Mouse (Mus musculus) hindbrain, embryonic 16.5 days (tissue): Measurements from ENCODE around the gene Mrps16. TPM values are rescaled to one million over a fixed set of nuclear protein-coding genes. Genes with fewer than 3 reads are reported as not detected.

ENCODE experiments used
- ATAC-seq: fragments of 200-750 bp; cut with Nextera tagmentation; 2 replicates; pipeline ENCODE4 v1.8.0; 2017; ENCODE audit warnings: moderate TSS enrichment, moderate library complexity
- H3K27ac ChIP-seq: fragments of 300-500 bp; sonication (generic); 2 replicates; pipeline ENCODE4 v1.5.1; 2014; ENCODE audit warnings: low read depth, mild to moderate bottlenecking, control low read depth, low read length, moderate library complexity
- H3K27me3 ChIP-seq: fragments of 300-500 bp; sonication (generic); replicated peaks from 2 replicates; pipeline ENCODE4 v1.6.1; 2014; ENCODE audit warnings: low read length; ENCODE audit not compliant: control insufficient read depth, insufficient read depth
- H3K36me3 ChIP-seq: fragments of 300-500 bp; sonication (generic); 2 replicates; pipeline ENCODE4 v1.6.1; 2014; ENCODE audit warnings: mild to moderate bottlenecking, low read length, moderate library complexity, mixed read lengths; ENCODE audit not compliant: control insufficient read depth, insufficient read depth
- H3K4me1 ChIP-seq: fragments of 300-500 bp; sonication (generic); 2 replicates; pipeline ENCODE4 v1.6.1; 2014; ENCODE audit warnings: low read depth, low read length; ENCODE audit not compliant: control insufficient read depth, insufficient read depth
- H3K4me2 ChIP-seq: fragments of 300-500 bp; sonication (generic); 2 replicates; pipeline ENCODE4 v1.6.1; 2014; ENCODE audit warnings: mild to moderate bottlenecking, low read length, control low read depth, moderate library complexity
- H3K4me3 ChIP-seq: fragments of 300-500 bp; sonication (generic); 2 replicates; pipeline ENCODE4 v1.5.1; 2014; ENCODE audit warnings: mild to moderate bottlenecking, low read length, control low read depth, moderate library complexity
- H3K9ac ChIP-seq: fragments of 300-500 bp; sonication (generic); 2 replicates; pipeline ENCODE4 v1.6.1; 2014; ENCODE audit warnings: low read depth, mild to moderate bottlenecking, control low read depth, low read length, moderate library complexity
- H3K9me3 ChIP-seq: fragments of 300-500 bp; sonication (generic); 2 replicates; pipeline ENCODE4 v1.6.1; 2014; ENCODE audit warnings: mild to moderate bottlenecking, low read length, moderate library complexity; ENCODE audit not compliant: control insufficient read depth
- WGBS: fragments of 180-500 bp; shearing (Covaris S2); extraction: QIAGEN DNeasy Blood & Tissue Kit; methylation state at CpG from one replicate; pipeline ENCODE4 v1.1.7; 2014; 5-methylcytosine and 5-hydroxymethylcytosine counted together
- polyA plus RNA-seq: library from polyadenylated mRNA; unstranded; fragments of >200 nt; fragmentation: Nextera tagmentation; extraction: Ambion mirVana; gene quantifications from 2 replicates; pipeline ENCODE4 v1.2.1, GENCODE M21; 2015

Gene Mrps16
- polyA plus RNA-seq = 64.7 and 68.0 TPM in 2 replicates

DNA sequence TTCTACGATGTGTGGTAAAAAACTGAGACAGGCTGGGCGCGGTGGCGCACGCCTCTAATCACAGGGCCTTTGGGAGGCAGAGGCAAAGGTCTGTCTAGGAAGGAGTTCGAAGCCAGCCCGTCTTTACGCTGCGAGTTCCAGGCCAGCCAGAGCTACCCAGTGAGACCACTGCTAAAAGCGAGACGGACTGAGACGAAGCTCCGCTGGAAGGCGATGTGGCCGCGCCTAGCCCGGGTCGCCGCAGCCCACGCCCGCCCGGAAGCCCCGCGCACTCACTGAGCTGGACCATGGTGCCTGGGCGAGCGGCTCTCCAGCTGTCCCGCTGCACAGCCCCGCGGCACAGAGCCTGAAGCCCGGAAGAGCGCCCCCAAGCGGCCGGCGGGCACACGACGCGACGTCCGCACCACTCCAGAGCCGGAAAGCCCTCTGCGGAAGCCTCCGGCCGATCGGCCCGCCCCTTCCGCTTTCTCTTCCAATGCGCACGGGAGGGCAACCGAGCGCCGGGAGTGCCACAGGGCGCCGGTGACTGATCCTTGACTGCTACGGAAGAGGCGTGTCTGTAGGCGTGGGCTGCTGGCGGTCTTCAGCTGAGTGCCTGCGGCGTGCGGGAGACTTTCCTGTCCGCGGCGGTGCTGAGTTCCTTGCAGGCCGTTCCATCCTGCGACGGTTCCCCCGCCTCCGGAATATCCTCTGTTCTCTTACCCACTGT lies at the start of gene Mrps16:
Gene Mrps16, minus strand, starts transcription at position 430 of the 709 bp plus-strand sequence.
- Histone ChIP-seq H3K4me1 (peaks cover 13% of the 10 kb centered on the region), H3K27ac (peak within 1 kb of the TSS; percentile 78), H3K4me3 (peak within 1 kb of the TSS; percentile 66), H3K9ac (peak within 1 kb of the TSS; percentile 88), H3K9me3 (no peaks in the 10 kb centered on the region), H3K4me2 (peak within 1 kb of the TSS; percentile 66), H3K27me3 (no peaks in the 10 kb centered on the region), H3K36me3 (peaks cover 11% of the 10 kb centered on the region)
- under 1% methylated on average over 57 of the region's 68 CpGs for WGBS
- peak; percentile 97 for ATAC-seq

- no peak for ATAC-seq
- H3K27me3 ChIP-seq = no peaks in the 10 kb centered on the region
- no peak overlapping the region for H3K4me3 ChIP-seq
- H3K4me1 ChIP-seq = no peaks in the 10 kb centered on the region
- 67% methylated on average over 17 of the region's 17 CpGs for WGBS
- no peak overlapping the region for H3K27ac ChIP-seq
- H3K36me3 ChIP-seq = no peaks in the 10 kb centered on the region
- H3K9ac ChIP-seq = no peak overlapping the region
- no peak overlapping the region for H3K4me2 ChIP-seq
- no peaks in the 10 kb centered on the region for H3K9me3 ChIP-seq
These were observed 48.8 kb upstream of the Mrps16 start for GRCm38 (mm10) chr14:20442252-20442651.

GRCm38 (mm10) chr14:20436976-20437375 lies 43.5 kb upstream of the Mrps16 start:
- H3K9ac ChIP-seq = no peak overlapping the region
- WGBS = 79% methylated on average over 6 of the region's 6 CpGs

GRCm38 (mm10) chr14:20432420-20432819 lies 39.0 kb upstream of the Mrps16 start:
- ATAC-seq = no peak
- Histone ChIP-seq H3K27ac (no peak overlapping the region), H3K4me1 (no peaks in the 10 kb centered on the region), H3K4me2 (no peak overlapping the region), H3K36me3 (no peaks in the 10 kb centered on the region), H3K27me3 (no peaks in the 10 kb centered on the region), H3K9ac (no peak overlapping the region), H3K9me3 (no peaks in the 10 kb centered on the region), H3K4me3 (no peak overlapping the region)
- 93% methylated on average over 4 of the region's 4 CpGs for WGBS

More at GRCm38 (mm10) chr14:20436976-20437375, 43.5 kb upstream of the Mrps16 start:
- no peak overlapping the region for H3K4me3 ChIP-seq
- no peak overlapping the region for H3K27ac ChIP-seq
- no peaks in the 10 kb centered on the region for H3K9me3 ChIP-seq
- no peaks in the 10 kb centered on the region for H3K27me3 ChIP-seq
- no peaks in the 10 kb centered on the region for H3K36me3 ChIP-seq
- H3K4me2 ChIP-seq = no peak overlapping the region
- ATAC-seq = no peak
- H3K4me1 ChIP-seq = no peaks in the 10 kb centered on the region

GRCm38 (mm10) chr14:20431726-20432125 lies 38.3 kb upstream of the Mrps16 start:
- Histone ChIP-seq H3K4me1 (no peaks in the 10 kb centered on the region), H3K9me3 (no peaks in the 10 kb centered on the region), H3K36me3 (no peaks in the 10 kb centered on the region), H3K4me3 (no peak overlapping the region), H3K27ac (no peak overlapping the region), H3K27me3 (no peaks in the 10 kb centered on the region), H3K9ac (no peak overlapping the region), H3K4me2 (no peak overlapping the region)
- WGBS = 86% methylated on average over 6 of the region's 6 CpGs
- no peak for ATAC-seq

- Histone ChIP-seq H3K9ac (no peak overlapping the region), H3K27ac (no peak overlapping the region), H3K4me2 (no peak overlapping the region), H3K9me3 (no peaks in the 10 kb centered on the region), H3K36me3 (no peaks in the 10 kb centered on the region), H3K4me1 (no peaks in the 10 kb centered on the region), H3K4me3 (no peak overlapping the region), H3K27me3 (no peaks in the 10 kb centered on the region)
- 55% methylated on average over 1 of the region's 1 CpGs for WGBS
- ATAC-seq = no peak
These were observed 36.4 kb upstream of the Mrps16 start for GRCm38 (mm10) chr14:20429833-20430232.

DNA sequence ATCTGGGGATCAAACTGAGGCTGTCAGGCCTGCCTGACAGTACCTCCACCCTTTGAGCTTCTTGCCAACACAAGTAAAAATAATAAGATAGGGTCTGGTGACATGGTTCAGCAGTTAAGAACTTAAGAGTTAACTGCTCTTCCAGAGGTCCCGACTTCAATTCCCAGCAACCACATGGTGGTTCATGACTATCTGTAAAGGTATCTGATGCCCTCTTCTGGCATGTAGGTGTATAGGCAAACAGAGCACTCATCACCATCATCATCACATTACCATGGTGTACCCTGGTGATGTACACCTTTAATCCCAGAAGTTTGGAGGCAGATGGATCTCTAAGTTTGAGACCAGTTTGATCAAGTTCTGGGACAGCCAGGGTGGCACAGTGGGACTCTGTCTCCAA lies 35.2 kb upstream of the Mrps16 start:
- H3K4me1 ChIP-seq = no peaks in the 10 kb centered on the region
- no peaks in the 10 kb centered on the region for H3K36me3 ChIP-seq
- H3K27me3 ChIP-seq = no peaks in the 10 kb centered on the region
- no peaks in the 10 kb centered on the region for H3K9me3 ChIP-seq
- H3K9ac ChIP-seq = no peak overlapping the region
- no peak overlapping the region for H3K4me2 ChIP-seq
- no peak for ATAC-seq
- no peak overlapping the region for H3K4me3 ChIP-seq
- no peak overlapping the region for H3K27ac ChIP-seq
- WGBS = 20% methylated on average over 1 of the region's 1 CpGs

- Histone ChIP-seq H3K4me1 (no peaks in the 10 kb centered on the region), H3K27me3 (no peaks in the 10 kb centered on the region), H3K4me2 (no peak overlapping the region), H3K9me3 (no peaks in the 10 kb centered on the region), H3K4me3 (no peak overlapping the region), H3K27ac (no peak overlapping the region), H3K9ac (no peak overlapping the region), H3K36me3 (no peaks in the 10 kb centered on the region)
- ATAC-seq = no peak
- WGBS = 91% methylated on average over 6 of the region's 6 CpGs
These were observed 29.6 kb upstream of the Mrps16 start for GRCm38 (mm10) chr14:20423046-20423445.

DNA sequence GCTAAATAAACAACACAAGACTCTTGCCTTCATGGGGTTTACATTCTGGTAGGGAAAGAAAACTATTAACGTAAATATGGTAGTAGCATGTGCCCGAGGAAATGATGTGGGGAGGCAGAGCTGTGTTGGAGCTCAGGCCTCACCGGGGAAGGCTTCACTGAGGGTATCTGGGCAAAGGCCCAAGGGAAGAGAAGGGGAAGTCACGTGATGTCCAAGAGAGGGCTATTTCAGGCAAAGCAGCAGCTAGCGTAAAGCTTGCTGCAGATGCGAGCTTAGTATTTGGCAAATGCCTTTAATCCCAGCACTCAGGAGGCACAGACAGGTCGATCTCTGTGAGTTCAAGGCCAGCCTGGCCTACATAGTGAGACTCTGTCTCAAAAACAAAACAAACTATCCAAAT lies 28.8 kb upstream of the Mrps16 start:
- no peaks in the 10 kb centered on the region for H3K36me3 ChIP-seq
- H3K9me3 ChIP-seq = no peaks in the 10 kb centered on the region
- H3K4me3 ChIP-seq = no peak overlapping the region
- ATAC-seq = no peak
- H3K9ac ChIP-seq = no peak overlapping the region
- no peak overlapping the region for H3K4me2 ChIP-seq
- 72% methylated on average over 7 of the region's 7 CpGs for WGBS
- no peaks in the 10 kb centered on the region for H3K4me1 ChIP-seq
- no peak overlapping the region for H3K27ac ChIP-seq
- H3K27me3 ChIP-seq = no peaks in the 10 kb centered on the region
